Mouse (Mus musculus) naive thymus-derived CD4-positive, alpha-beta T cell, adult 2 months (primary cell): ENCODE results near the gene Ofd1.

Experiments used
- DNase-seq: peaks from one replicate; pipeline ENCODE4 v3.0.0-alpha.2; 2011; ENCODE audit warnings: low read depth

The Ofd1 gene

GRCm38 (mm10) chrX:166440616-166441063, at the start of gene Ofd1:
Ofd1 (minus strand) TSS chrX:166440704.
- peak; percentile 93 for DNase-seq

GRCm38 (mm10) chrX:166479365-166479983, 39.0 kb upstream of the Ofd1 start, which contains the start of gene Rab9:
Rab9 (minus strand) TSS chrX:166479867.
- peak; percentile 91 for DNase-seq

GRCm38 (mm10) chrX:166478631-166479364, 38.3 kb upstream of the Ofd1 start:
- DNase-seq = no peak

GRCm38 (mm10) chrX:166477393-166477792, 36.9 kb upstream of the Ofd1 start:
- no peak for DNase-seq

GRCm38 (mm10) chrX:166472612-166473011, 32.1 kb upstream of the Ofd1 start:
- no peak for DNase-seq

- DNase-seq = no peak
These were observed 27.8 kb upstream of the Ofd1 start for GRCm38 (mm10) chrX:166468321-166468720.

- no peak for DNase-seq
These were observed 15.0 kb upstream of the Ofd1 start for GRCm38 (mm10) chrX:166455525-166455924.

- DNase-seq = no peak
These were observed 13.8 kb upstream of the Ofd1 start for GRCm38 (mm10) chrX:166454331-166454730.

GRCm38 (mm10) chrX:166453532-166453931, 13.0 kb upstream of the Ofd1 start:
- no peak for DNase-seq

- DNase-seq = no peak
These were observed 4.0 kb upstream of the Ofd1 start for GRCm38 (mm10) chrX:166444552-166444951.

GRCm38 (mm10) chrX:166440036-166440615, 378 bp downstream of the Ofd1 start, which contains the start of gene Trappc2:
Trappc2 (plus strand) TSS chrX:166440574.
- DNase-seq = no peak

GRCm38 (mm10) chrX:166434812-166435211, 5.7 kb downstream of the Ofd1 start:
- no peak for DNase-seq

GRCm38 (mm10) chrX:166416196-166416595, 24.3 kb downstream of the Ofd1 start:
- peak; percentile 31 for DNase-seq

GRCm38 (mm10) chrX:166407865-166408264, 32.6 kb downstream of the Ofd1 start:
- no peak for DNase-seq

GRCm38 (mm10) chrX:166393753-166394152, 46.8 kb downstream of the Ofd1 start:
- no peak for DNase-seq

- DNase-seq = no peak
These were observed 53.8 kb downstream of the Ofd1 start for GRCm38 (mm10) chrX:166386656-166387055.

- DNase-seq = no peak
These were observed 55.6 kb downstream of the Ofd1 start for GRCm38 (mm10) chrX:166384935-166385334.

- DNase-seq = no peak
These were observed 56.9 kb downstream of the Ofd1 start for GRCm38 (mm10) chrX:166383606-166384005.

GRCm38 (mm10) chrX:166378652-166379051, 61.9 kb downstream of the Ofd1 start:
- no peak for DNase-seq

GRCm38 (mm10) chrX:166376681-166377328, 63.7 kb downstream of the Ofd1 start:
- no peak for DNase-seq

- DNase-seq = no peak
These were observed 74.9 kb downstream of the Ofd1 start for GRCm38 (mm10) chrX:166365458-166366213.

- no peak for DNase-seq
These were observed 80.0 kb downstream of the Ofd1 start for GRCm38 (mm10) chrX:166360455-166360854.
